Mouse (Mus musculus) neural tube, embryonic 15.5 days (tissue): ENCODE measurements around the gene Snrpc. TPM values are rescaled to one million over a fixed set of nuclear protein-coding genes. Genes with fewer than 3 reads are reported as not detected.

Source experiments
- ATAC-seq: fragments of 200-750 bp; cut with Nextera tagmentation; 2 replicates; pipeline ENCODE4 v1.8.0; 2017; ENCODE audit warnings: mild to moderate bottlenecking, moderate TSS enrichment, moderate library complexity; ENCODE audit not compliant: low FRiP score
- H3K27ac ChIP-seq: fragments of 300-500 bp; sonication (generic); replicated peaks from 2 replicates; pipeline ENCODE4 v1.5.1; 2015; ENCODE audit warnings: mild to moderate bottlenecking, inconsistent platforms
- H3K27me3 ChIP-seq: fragments of 300-500 bp; sonication (generic); replicated peaks from 2 replicates; pipeline ENCODE4 v1.6.1; 2015; ENCODE audit warnings: inconsistent platforms
- H3K36me3 ChIP-seq: fragments of 300-500 bp; sonication (generic); 2 replicates; pipeline ENCODE4 v1.6.1; 2015; ENCODE audit warnings: inconsistent platforms
- H3K4me1 ChIP-seq: fragments of 300-500 bp; sonication (generic); 2 replicates; pipeline ENCODE4 v1.6.1; 2015; ENCODE audit warnings: inconsistent platforms
- H3K4me2 ChIP-seq: fragments of 300-500 bp; sonication (generic); 2 replicates; pipeline ENCODE4 v1.6.1; 2015; ENCODE audit warnings: inconsistent platforms, mild to moderate bottlenecking, moderate library complexity
- H3K4me3 ChIP-seq: fragments of 300-500 bp; sonication (generic); replicated peaks from 2 replicates; pipeline ENCODE4 v1.5.1; 2015; ENCODE audit warnings: mild to moderate bottlenecking, inconsistent platforms
- H3K9ac ChIP-seq: fragments of 300-500 bp; sonication (generic); replicated peaks from 2 replicates; pipeline ENCODE4 v1.6.1; 2015; ENCODE audit warnings: mild to moderate bottlenecking, inconsistent platforms
- H3K9me3 ChIP-seq: fragments of 300-500 bp; sonication (generic); replicated peaks from 2 replicates; pipeline ENCODE4 v1.6.1; 2016; ENCODE audit warnings: inconsistent platforms
- WGBS: fragments of 180-500 bp; shearing (Covaris S2); methylation state at CpG from one replicate; pipeline ENCODE4 v1.1.7; 2015; ENCODE audit warnings: mixed read lengths; 5-methylcytosine and 5-hydroxymethylcytosine counted together
- polyA plus RNA-seq: library from polyadenylated mRNA; unstranded; fragments of >200 nt; fragmentation: Nextera tagmentation; extraction: Ambion mirVana; gene quantifications from 2 replicates; pipeline ENCODE4 v1.2.1, GENCODE M21; 2015

Gene Snrpc
- polyA plus RNA-seq, 1 experiment from 2014 or later = 211 TPM

DNA sequence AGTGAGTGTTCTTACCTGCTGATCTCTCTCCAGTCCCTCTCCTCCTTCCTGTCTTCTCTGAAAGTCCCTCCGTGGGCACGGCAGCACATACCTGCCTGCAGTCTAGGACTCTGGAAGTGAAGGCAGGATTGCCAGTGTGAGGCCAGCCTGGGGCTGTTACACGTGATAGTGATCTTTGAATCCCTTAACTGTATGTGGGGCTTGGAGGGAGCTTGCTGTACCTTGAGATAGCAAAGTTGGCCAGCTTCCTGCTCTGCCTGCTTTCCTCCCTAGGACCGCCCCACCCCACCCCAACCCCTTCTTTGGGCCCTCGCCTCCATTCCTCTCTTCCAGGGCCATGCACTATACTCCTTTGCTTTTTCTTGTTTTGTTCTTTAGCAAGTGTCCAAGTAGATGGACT lies 36.6 kb downstream of the Snrpc start:
- no peaks in the 10 kb centered on the region for H3K9me3 ChIP-seq
- 76% methylated on average over 5 of the region's 5 CpGs for WGBS
- no peak overlapping the region for H3K4me3 ChIP-seq
- H3K4me1 ChIP-seq = no peaks in the 10 kb centered on the region
- H3K36me3 ChIP-seq = peaks cover 13% of the 10 kb centered on the region; the same call in 1 of the 2 replicates
- H3K4me2 ChIP-seq = no peak overlapping the region
- no peaks in the 10 kb centered on the region for H3K27me3 ChIP-seq
- H3K9ac ChIP-seq = no peak overlapping the region
- ATAC-seq = no peak
- no peak overlapping the region for H3K27ac ChIP-seq

DNA sequence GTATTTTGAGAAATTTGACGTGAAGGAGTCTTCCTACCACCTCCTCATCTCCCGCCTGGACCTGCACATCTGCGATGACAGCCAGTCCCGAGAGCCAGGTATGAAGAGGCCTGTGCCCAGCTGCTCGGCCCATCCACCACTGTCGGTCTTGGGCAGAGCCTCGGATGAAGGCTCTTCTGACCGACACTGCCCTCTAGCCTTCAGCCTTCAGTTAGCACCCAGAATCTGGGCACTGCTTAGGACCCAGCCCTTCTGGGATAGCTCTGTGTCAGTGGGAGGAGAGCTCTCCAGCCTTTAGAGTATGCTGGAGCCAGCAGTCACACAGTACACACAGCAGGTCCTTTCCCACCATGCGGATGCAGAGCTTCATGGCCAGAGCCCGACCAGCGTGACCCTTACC lies 43.6 kb downstream of the Snrpc start:
- no peak for ATAC-seq
- no peak overlapping the region for H3K4me3 ChIP-seq
- no peak overlapping the region for H3K4me2 ChIP-seq
- peaks cover 72% of the 10 kb centered on the region for H3K36me3 ChIP-seq
- H3K4me1 ChIP-seq = no peaks in the 10 kb centered on the region
- H3K9ac ChIP-seq = no peak overlapping the region
- 69% methylated on average over 11 of the region's 11 CpGs for WGBS
- H3K27ac ChIP-seq = no peak overlapping the region
- no peaks in the 10 kb centered on the region for H3K27me3 ChIP-seq
- no peaks in the 10 kb centered on the region for H3K9me3 ChIP-seq

DNA sequence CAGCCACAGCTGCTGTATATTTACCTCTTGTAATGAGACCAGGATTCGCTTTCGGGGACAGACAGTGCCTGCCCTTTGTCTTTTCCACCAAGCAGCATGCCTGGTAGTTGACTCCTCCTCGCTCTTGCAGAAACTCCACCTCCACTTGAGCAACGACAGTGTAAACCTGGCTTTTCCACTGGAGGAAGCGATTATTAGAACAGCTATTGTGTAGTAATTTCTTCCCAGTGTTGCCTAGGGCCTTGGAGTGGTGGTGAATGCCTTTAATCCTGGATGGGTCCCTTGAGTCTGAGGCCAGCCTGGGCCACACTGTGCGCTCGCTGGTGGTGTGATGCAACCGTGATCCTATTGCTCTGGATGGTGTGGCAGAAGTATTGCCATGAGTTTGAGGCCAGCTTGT lies 45.2 kb downstream of the Snrpc start:
- Histone ChIP-seq H3K9ac (no peak overlapping the region), H3K36me3 (peaks cover 82% of the 10 kb centered on the region), H3K4me2 (no peak overlapping the region), H3K27ac (no peak overlapping the region), H3K9me3 (no peaks in the 10 kb centered on the region), H3K27me3 (no peaks in the 10 kb centered on the region), H3K4me3 (no peak overlapping the region), H3K4me1 (no peaks in the 10 kb centered on the region)
- 92% methylated on average over 8 of the region's 8 CpGs for WGBS
- no peak for ATAC-seq

DNA sequence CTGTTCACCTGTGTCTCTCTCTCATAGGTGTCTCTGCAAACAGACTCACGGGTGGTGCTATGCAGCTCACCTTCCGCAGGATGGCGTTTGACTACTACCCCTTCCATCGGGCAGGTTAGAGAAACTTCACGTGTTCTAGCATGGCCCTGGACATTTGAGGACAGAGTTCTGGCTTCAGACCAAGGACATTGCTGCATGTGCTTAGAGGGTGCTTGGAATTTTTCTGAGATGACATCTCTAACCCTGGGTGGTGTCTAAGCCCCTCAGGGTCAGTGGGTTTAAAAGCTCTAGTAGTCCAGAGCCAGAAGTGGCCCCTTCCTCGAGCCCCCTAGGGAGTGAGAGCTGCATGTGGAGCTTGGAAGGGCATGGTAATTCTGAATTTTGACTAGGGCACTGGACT lies 46.0 kb downstream of the Snrpc start:
- H3K9ac ChIP-seq = no peak overlapping the region
- 96% methylated on average over 6 of the region's 6 CpGs for WGBS
- H3K9me3 ChIP-seq = no peaks in the 10 kb centered on the region
- no peak for ATAC-seq
- H3K36me3 ChIP-seq = peaks cover 82% of the 10 kb centered on the region
- H3K4me3 ChIP-seq = no peak overlapping the region
- H3K27me3 ChIP-seq = no peaks in the 10 kb centered on the region
- no peak overlapping the region for H3K27ac ChIP-seq
- H3K4me2 ChIP-seq = no peak overlapping the region
- H3K4me1 ChIP-seq = no peaks in the 10 kb centered on the region

DNA sequence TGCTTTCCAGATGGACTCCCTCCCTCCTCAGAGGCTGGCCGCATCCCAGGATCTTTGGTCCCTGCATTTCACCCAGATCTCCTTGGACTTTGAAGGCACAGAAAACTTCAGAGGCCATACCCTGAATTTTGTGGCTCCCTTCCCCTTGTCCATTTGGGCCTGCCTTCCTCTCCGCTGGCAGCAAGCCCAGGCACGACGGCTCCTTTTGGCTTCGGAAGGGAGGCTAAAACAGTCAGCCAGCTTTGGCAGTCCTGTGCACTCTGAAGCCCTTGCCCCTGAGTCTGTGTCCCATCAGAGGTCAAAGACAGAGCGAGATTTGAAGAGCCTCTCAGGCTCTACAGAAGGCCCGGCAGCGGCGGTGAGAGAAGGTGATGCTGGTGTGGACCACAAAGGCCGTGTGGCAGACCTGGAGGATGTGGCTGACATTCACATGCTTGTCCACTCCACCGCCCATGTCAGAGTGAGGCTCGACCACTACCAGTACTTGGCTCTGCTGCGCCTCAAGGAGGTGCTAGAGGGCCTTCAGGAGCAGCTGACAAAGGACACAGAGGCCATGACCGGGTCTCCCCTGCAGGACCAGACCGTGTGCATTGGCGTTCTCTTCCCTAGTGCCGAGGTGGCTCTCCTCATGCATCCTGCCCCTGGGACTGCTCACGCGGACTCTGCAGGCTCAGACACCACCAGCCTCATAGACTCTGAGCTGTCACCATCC lies 48.7 kb downstream of the Snrpc start:
- Histone ChIP-seq H3K4me3 (no peak overlapping the region), H3K9ac (no peak overlapping the region), H3K36me3 (peaks cover 70% of the 10 kb centered on the region), H3K27me3 (no peaks in the 10 kb centered on the region), H3K9me3 (no peaks in the 10 kb centered on the region), H3K4me2 (no peak overlapping the region), H3K4me1 (no peaks in the 10 kb centered on the region), H3K27ac (no peak overlapping the region)
- ATAC-seq = no peak
- 82% methylated on average over 19 of the region's 19 CpGs for WGBS

Other genes starting within 250 kb of the Snrpc start
- 229 and 253 TPM in 2 replicates for gene Nudt3, start 214.7 kb upstream of the Snrpc start, polyA plus RNA-seq
- not detected in 2 replicates for gene RPS10-NUDT3, start 202.9 kb upstream of the Snrpc start, polyA plus RNA-seq
- gene Rps10, start 201.5 kb upstream of the Snrpc start, polyA plus RNA-seq = 483 and 558 TPM in 2 replicates
- gene Pacsin1, start 182.6 kb upstream of the Snrpc start, polyA plus RNA-seq = 62.6 and 66.7 TPM in 2 replicates
- 0.92 and 1.9 TPM in 2 replicates for gene Spdef, start 109.2 kb upstream of the Snrpc start, polyA plus RNA-seq
- gene D17Wsu92e, start 17.5 kb upstream of the Snrpc start, polyA plus RNA-seq = 9.3 and 12.2 TPM in 2 replicates
- gene Uhrf1bp1, start 18.3 kb downstream of the Snrpc start, polyA plus RNA-seq = 6.0 and 6.1 TPM in 2 replicates
- 46.3 and 50.4 TPM in 2 replicates for gene Anks1, start 71.2 kb downstream of the Snrpc start, polyA plus RNA-seq
- 52.6 and 58.4 TPM in 2 replicates for gene Taf11, start 71.7 kb downstream of the Snrpc start, polyA plus RNA-seq
- gene Tcp11, start 242.5 kb downstream of the Snrpc start, polyA plus RNA-seq = 1.4 and 1.8 TPM in 2 replicates